ENCODE assay signal across 20 mouse cellular contexts in the genomic region with DNA sequence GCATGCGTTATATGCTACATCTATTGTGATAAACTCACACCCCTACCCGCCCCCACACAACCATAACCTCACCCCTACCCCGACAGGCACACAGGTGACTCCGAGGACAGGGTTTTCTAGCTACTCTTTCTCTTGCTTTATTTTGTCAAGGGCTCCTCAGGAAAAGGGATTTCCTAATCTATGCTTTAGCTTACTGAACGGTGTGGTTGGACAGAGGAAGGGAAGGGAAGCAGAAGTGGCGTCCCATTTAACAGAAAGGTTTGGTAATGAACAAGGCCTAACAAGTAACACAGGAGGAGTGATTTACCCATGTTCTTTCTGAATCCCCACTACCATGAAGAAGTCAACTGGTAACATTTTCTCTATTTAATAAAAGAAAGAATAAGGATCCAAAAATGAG.
"Had no signal": no experiment of that assay in that cellular context is flagged by ENCODE, and none has a peak within 500 bp of the region (broad histone marks: within the 10 kb centered on the region; RNA-seq: fewer than 3 reads in every experiment).

No protein-coding gene starts in this region.

- H3K27ac ChIP-seq: left cerebral cortex, adult 2 months; liver, embryonic 14.5 days; macrophage; midbrain, embryonic 12.5 days; midbrain, embryonic 15.5 days; neural tube, embryonic 13.5 days; stomach, embryonic 15.5 days had no signal

- H3K9me3 ChIP-seq: kidney, embryonic 15.5 days; midbrain, embryonic 12.5 days; midbrain, embryonic 15.5 days; neural tube, embryonic 13.5 days; stomach, embryonic 15.5 days had no signal

- DNase-seq: kidney, adult 8-10 months; kidney, postnatal 10 days; kidney, postnatal 36 days; layer of hippocampus, postnatal 36 days; lung, embryonic 14.5 days; retina, postnatal 1 day; right cerebral cortex, postnatal 25 days; spleen, adult 18-20 months; thymus, postnatal 25 days had no signal

- H3K4me3 ChIP-seq: kidney, embryonic 15.5 days; left cerebral cortex, adult 2 months; midbrain, embryonic 12.5 days; midbrain, embryonic 15.5 days; myocyte; neural tube, embryonic 13.5 days; stomach, embryonic 15.5 days had no signal

- H3K4me2 ChIP-seq: kidney, embryonic 15.5 days; lung, embryonic 14.5 days; midbrain, embryonic 12.5 days; midbrain, embryonic 15.5 days; neural tube, embryonic 13.5 days; stomach, embryonic 15.5 days had no signal

- ATAC-seq: intestine, embryonic 16.5 days; lung, postnatal 0 days; midbrain, embryonic 15.5 days had no signal

- H3K36me3 ChIP-seq: midbrain, embryonic 12.5 days; midbrain, embryonic 15.5 days; neural tube, embryonic 13.5 days; stomach, embryonic 15.5 days had no signal

- H3K27me3 ChIP-seq: kidney, embryonic 15.5 days; neural tube, embryonic 13.5 days; stomach, embryonic 15.5 days had no signal

- H3K9ac ChIP-seq: kidney, embryonic 15.5 days; liver, embryonic 14.5 days; lung, embryonic 14.5 days; midbrain, embryonic 12.5 days; midbrain, embryonic 15.5 days; neural tube, embryonic 13.5 days; stomach, embryonic 15.5 days had no signal
